22 mouse cellular contexts compared by ENCODE assay signal in genomic region chr8:125284875-125285274, GRCm38 (mm10).
DNase-seq lines count a peak whose midpoint lies in the region; ATAC-seq and TF ChIP-seq lines count a peak whose summit lies in the region.
"Had no signal": no experiment of that assay in that cellular context is flagged by ENCODE, and none has a peak within 500 bp of the region (broad histone marks: within the 10 kb centered on the region; RNA-seq: fewer than 3 reads in every experiment).

No protein-coding gene starts in this region.

- DNase-seq in forebrain, embryonic 10.5 days (ENCODE audit: extremely low spot score, low spot score): no peak
- DNase-seq in G1E (ENCODE audit: low spot score): no peak
- DNase-seq in embryonic facial prominence, embryonic 11.5 days (ENCODE audit: low spot score): peak; percentile 82
- peak; percentile 46 for DNase-seq in forelimb bud, embryonic 11.5 days (ENCODE audit: low read depth, low spot score)
- DNase-seq in left cerebral cortex, adult 2 months (ENCODE audit: extremely low spot score in 1 of 2, low spot score in 2 of 2): no peak
- DNase-seq in cerebellum, adult 9-10 months: no peak
- DNase-seq in thymus, postnatal 25 days: no peak
- DNase-seq: adrenal gland, postnatal 25 days; kidney, adult 9 months; kidney, postnatal 14 days; layer of hippocampus, adult 9-11 months; liver, postnatal 0 days; lung, postnatal 36 days had no signal

- peak overlapping the region; percentile 78 for H3K27ac ChIP-seq in forebrain, embryonic 10.5 days
- H3K27ac ChIP-seq in forebrain, embryonic 15.5 days (replicated peaks): no peak overlapping the region
- peak overlapping the region; percentile 43 for H3K27ac ChIP-seq in embryonic facial prominence, embryonic 11.5 days (replicated peaks; ENCODE audit: low read depth, low read length)
- no peak overlapping the region for H3K27ac ChIP-seq in left cerebral cortex, adult 2 months
- H3K27ac ChIP-seq: forebrain, embryonic 13.5 days; limb, embryonic 13.5 days; liver, embryonic 12.5 days; midbrain, embryonic 12.5 days; neural tube, embryonic 13.5 days had no signal

- 66% methylated on average over 4 of the region's 4 CpGs for WGBS in forebrain, embryonic 10.5 days
- WGBS in forebrain, embryonic 15.5 days: 82% methylated on average over 4 of the region's 4 CpGs
- WGBS in embryonic facial prominence, embryonic 11.5 days: 41% methylated on average over 4 of the region's 4 CpGs

- H3K9ac ChIP-seq in forebrain, embryonic 15.5 days (replicated peaks): no peak overlapping the region
- H3K9ac ChIP-seq in embryonic facial prominence, embryonic 11.5 days (replicated peaks; ENCODE audit: low read length): no peak overlapping the region
- H3K9ac ChIP-seq: forebrain, embryonic 13.5 days; limb, embryonic 13.5 days; liver, embryonic 12.5 days; liver, postnatal 0 days; midbrain, embryonic 12.5 days; neural tube, embryonic 13.5 days had no signal

- no peak overlapping the region for H3K4me2 ChIP-seq in forebrain, embryonic 15.5 days (replicated peaks)
- H3K4me2 ChIP-seq in embryonic facial prominence, embryonic 11.5 days (ENCODE audit: low read depth, low read length): no peak overlapping the region
- H3K4me2 ChIP-seq: forebrain, embryonic 13.5 days; heart, embryonic 13.5 days; limb, embryonic 13.5 days; liver, embryonic 12.5 days; midbrain, embryonic 12.5 days; neural tube, embryonic 13.5 days had no signal

- no peak for TF ChIP-seq CTCF in G1E (IDR thresholded peaks at IDR 0.05; ENCODE audit: low read depth, low read length)
- no peak for TF ChIP-seq CTCF in left cerebral cortex, adult 2 months (IDR thresholded peaks at IDR 0.05)

- intact Hi-C loops in left cerebral cortex, adult 2 months (cut with DNase I): no loop called here

- H3K4me1 ChIP-seq in forebrain, embryonic 10.5 days: peaks cover 36% of the 10 kb centered on the region
- H3K4me1 ChIP-seq in forebrain, embryonic 15.5 days: no peaks in the 10 kb centered on the region
- H3K4me1 ChIP-seq in G1E (ENCODE audit: insufficient read depth, low read depth, low read length): no peaks in the 10 kb centered on the region
- H3K4me1 ChIP-seq in embryonic facial prominence, embryonic 11.5 days (ENCODE audit: control insufficient read depth, insufficient read depth, low read length): peaks cover 5% of the 10 kb centered on the region; the same call in 1 of the 2 replicates

- no peaks in the 10 kb centered on the region for H3K9me3 ChIP-seq in forebrain, embryonic 10.5 days
- H3K9me3 ChIP-seq in forebrain, embryonic 15.5 days: no peaks in the 10 kb centered on the region
- H3K9me3 ChIP-seq in G1E (replicated peaks): peaks cover 88% of the 10 kb centered on the region
- H3K9me3 ChIP-seq in embryonic facial prominence, embryonic 11.5 days (replicated peaks; ENCODE audit: control insufficient read depth, low read length): no peaks in the 10 kb centered on the region
- H3K9me3 ChIP-seq: forebrain, embryonic 13.5 days; heart, embryonic 13.5 days; limb, embryonic 13.5 days; liver, embryonic 12.5 days; midbrain, embryonic 12.5 days; neural tube, embryonic 13.5 days had no signal

- no peaks in the 10 kb centered on the region for H3K36me3 ChIP-seq in forebrain, embryonic 10.5 days (replicated peaks)
- no peaks in the 10 kb centered on the region for H3K36me3 ChIP-seq in forebrain, embryonic 15.5 days
- H3K36me3 ChIP-seq in G1E (replicated peaks): no peaks in the 10 kb centered on the region
- no peaks in the 10 kb centered on the region for H3K36me3 ChIP-seq in embryonic facial prominence, embryonic 11.5 days (replicated peaks; ENCODE audit: control insufficient read depth, insufficient read depth, low read depth, low read length)
- H3K36me3 ChIP-seq: heart, embryonic 13.5 days; limb, embryonic 13.5 days; liver, embryonic 12.5 days; midbrain, embryonic 12.5 days; neural tube, embryonic 13.5 days had no signal

- no peak overlapping the region for H3K4me3 ChIP-seq in forebrain, embryonic 10.5 days
- H3K4me3 ChIP-seq in forebrain, embryonic 15.5 days: no peak overlapping the region
- no peak overlapping the region for H3K4me3 ChIP-seq in G1E (ENCODE audit: low read depth, low read length)
- H3K4me3 ChIP-seq in embryonic facial prominence, embryonic 11.5 days (ENCODE audit: low read depth, low read length): no peak overlapping the region
- H3K4me3 ChIP-seq in left cerebral cortex, adult 2 months: no peak overlapping the region
- H3K4me3 ChIP-seq: forebrain, embryonic 13.5 days; heart, adult 2 months; heart, embryonic 13.5 days; limb, embryonic 13.5 days; liver, embryonic 12.5 days; midbrain, embryonic 12.5 days; neural tube, embryonic 13.5 days had no signal

- H3K27me3 ChIP-seq in forebrain, embryonic 10.5 days (ENCODE audit: poor library complexity, severe bottlenecking): peaks cover 16% of the 10 kb centered on the region
- H3K27me3 ChIP-seq in forebrain, embryonic 15.5 days: no peaks in the 10 kb centered on the region
- no peaks in the 10 kb centered on the region for H3K27me3 ChIP-seq in G1E (ENCODE audit: insufficient read depth, low read length)
- H3K27me3 ChIP-seq in embryonic facial prominence, embryonic 11.5 days (ENCODE audit: control insufficient read depth, insufficient read depth, low read length): no peaks in the 10 kb centered on the region
- H3K27me3 ChIP-seq: forebrain, embryonic 13.5 days; heart, embryonic 13.5 days; limb, embryonic 13.5 days; liver, embryonic 12.5 days; neural tube, embryonic 13.5 days had no signal

- ATAC-seq in forebrain, embryonic 15.5 days (replicated peaks): no peak
- peak; percentile 5; the same call in 1 of the 2 replicates for ATAC-seq in G1E (ENCODE audit: extremely low read depth, insufficient number of reproducible peaks, low FRiP score, poor library complexity, severe bottlenecking)
- ATAC-seq in embryonic facial prominence, embryonic 11.5 days (replicated peaks; ENCODE audit: insufficient number of reproducible peaks, low FRiP score, low TSS enrichment, low read depth): no peak
- ATAC-seq: forebrain, embryonic 13.5 days; intestine, postnatal 0 days; liver, embryonic 12.5 days; liver, postnatal 0 days had no signal

Comparison
In these comparisons a context has a peak if more than half of its experiments do, and no peak if none do; other contexts are left out.
1. H3K27ac ChIP-seq: peak in forebrain, embryonic 10.5 days (single experiment) and embryonic facial prominence, embryonic 11.5 days (single experiment); none in forebrain, embryonic 15.5 days (single experiment) and left cerebral cortex, adult 2 months (single experiment).
2. DNase-seq: peak in embryonic facial prominence, embryonic 11.5 days (single experiment) and forelimb bud, embryonic 11.5 days (single experiment); none in forebrain, embryonic 10.5 days (single experiment), G1E (single experiment), left cerebral cortex, adult 2 months (0 of 2), cerebellum, adult 9-10 months (single experiment) and thymus, postnatal 25 days (single experiment).